Mouse (Mus musculus): Measurements from ENCODE around the gene Ppp6r3. TPM values are rescaled to one million over a fixed set of nuclear protein-coding genes. Genes with fewer than 3 reads are reported as not detected.

Gene Ppp6r3
- polyA plus RNA-seq, 1 experiment from 2014 or later = 66.2 TPM

DNA sequence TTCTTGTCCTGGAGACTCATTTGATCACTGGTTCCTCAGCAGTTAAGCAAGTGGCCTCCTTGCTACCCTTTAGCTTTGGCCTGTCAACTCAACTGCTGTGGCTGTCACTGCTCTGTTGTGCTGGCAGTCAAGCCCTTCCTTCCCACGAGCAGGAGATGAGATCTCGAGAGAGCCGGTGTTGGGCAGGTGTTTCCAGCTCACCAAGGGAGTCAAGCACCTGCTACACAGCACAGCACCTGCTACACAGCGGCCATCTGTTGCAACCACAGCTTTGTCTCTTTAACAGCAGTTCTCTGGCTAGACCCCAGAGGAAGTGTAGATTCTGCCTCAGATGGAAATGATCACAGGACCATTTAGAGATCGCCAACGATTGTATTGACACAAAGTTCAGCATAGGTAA is 123.9 kb downstream of the Ppp6r3 start:
- ATAC-seq (ENCODE audit: low read depth) = peak; percentile 44

DNA sequence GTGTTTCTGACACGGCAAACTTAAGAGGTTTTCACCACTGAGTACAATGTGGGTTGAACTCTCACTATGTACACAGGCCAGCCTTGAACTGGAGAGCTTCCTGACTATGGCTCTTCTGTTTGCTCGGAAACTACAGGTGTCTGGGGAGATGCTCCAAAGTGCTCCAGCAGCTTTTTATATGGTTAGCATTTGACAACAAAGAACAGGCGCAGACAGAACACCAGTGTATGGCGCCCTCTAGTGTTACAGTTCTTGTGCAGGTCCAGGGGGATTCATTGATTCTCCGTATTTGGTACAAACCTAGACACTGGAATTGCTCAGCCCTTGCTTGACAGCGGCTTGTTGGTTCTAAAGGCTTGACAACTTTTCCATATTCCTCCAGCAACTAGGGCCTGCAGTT is 124.4 kb downstream of the Ppp6r3 start:
- H3K4me1 ChIP-seq (replicated peaks; ENCODE audit: control insufficient read depth, insufficient read depth, low read length) = no peaks in the 10 kb centered on the region
- WGBS = 18% methylated on average over 6 of the region's 6 CpGs
- no peak overlapping the region for H3K9ac ChIP-seq (ENCODE audit: low read length)
- no peak overlapping the region for H3K4me3 ChIP-seq (ENCODE audit: low read length)
- peak; percentile 66; the same call in 1 of the 2 replicates for ATAC-seq (ENCODE audit: low read depth)
- H3K36me3 ChIP-seq (ENCODE audit: control insufficient read depth, insufficient read depth, low read length) = peaks cover 18% of the 10 kb centered on the region
- H3K27me3 ChIP-seq (ENCODE audit: control insufficient read depth, insufficient read depth, low read depth, low read length) = no peaks in the 10 kb centered on the region
- H3K9me3 ChIP-seq (ENCODE audit: control insufficient read depth, low read length) = no peaks in the 10 kb centered on the region
- H3K27ac ChIP-seq (ENCODE audit: low read length) = no peak overlapping the region
- no peak overlapping the region for H3K4me2 ChIP-seq (ENCODE audit: low read depth, low read length)

More for the DNA sequence above, 123.9 kb downstream of the Ppp6r3 start:
- Histone ChIP-seq H3K4me2 (ENCODE audit: low read depth, low read length) (no peak overlapping the region), H3K9me3 (ENCODE audit: control insufficient read depth, low read length) (no peaks in the 10 kb centered on the region), H3K27ac (ENCODE audit: low read length) (no peak overlapping the region), H3K27me3 (ENCODE audit: control insufficient read depth, insufficient read depth, low read depth, low read length) (no peaks in the 10 kb centered on the region), H3K4me3 (ENCODE audit: low read length) (no peak overlapping the region), H3K9ac (ENCODE audit: low read length) (no peak overlapping the region), H3K4me1 (replicated peaks; ENCODE audit: control insufficient read depth, insufficient read depth, low read length) (no peaks in the 10 kb centered on the region), H3K36me3 (ENCODE audit: control insufficient read depth, insufficient read depth, low read length) (peaks cover 20% of the 10 kb centered on the region)
- 39% methylated on average over 6 of the region's 6 CpGs for WGBS

DNA sequence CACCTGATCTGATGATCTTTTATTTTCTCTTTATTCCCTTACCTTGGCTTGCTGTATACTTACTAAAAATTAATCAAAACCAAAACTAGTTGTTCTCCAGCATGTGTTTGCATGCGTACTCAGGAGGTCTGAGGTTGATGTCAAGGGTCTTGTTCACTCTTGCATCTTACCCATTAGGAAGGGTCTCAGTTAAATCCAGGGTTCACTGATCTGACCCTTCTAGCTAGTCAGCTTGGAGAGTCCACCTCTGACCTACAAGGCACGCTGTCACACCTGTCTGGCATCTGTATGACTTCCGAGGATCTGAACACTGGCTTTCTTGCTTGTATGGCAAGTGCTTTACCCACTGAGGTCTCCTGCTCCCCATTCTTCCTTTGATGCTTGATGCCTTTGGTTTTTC is 124.8 kb downstream of the Ppp6r3 start:
- no peaks in the 10 kb centered on the region for H3K9me3 ChIP-seq (ENCODE audit: control insufficient read depth, low read length)
- H3K4me1 ChIP-seq (replicated peaks; ENCODE audit: control insufficient read depth, insufficient read depth, low read length) = no peaks in the 10 kb centered on the region
- 80% methylated on average over 3 of the region's 3 CpGs for WGBS
- H3K36me3 ChIP-seq (ENCODE audit: control insufficient read depth, insufficient read depth, low read length) = peaks cover 14% of the 10 kb centered on the region
- no peak overlapping the region for H3K4me3 ChIP-seq (ENCODE audit: low read length)
- no peak overlapping the region for H3K27ac ChIP-seq (ENCODE audit: low read length)
- no peak overlapping the region for H3K9ac ChIP-seq (ENCODE audit: low read length)
- no peak for ATAC-seq (ENCODE audit: low read depth)
- H3K27me3 ChIP-seq (ENCODE audit: control insufficient read depth, insufficient read depth, low read depth, low read length) = no peaks in the 10 kb centered on the region
- H3K4me2 ChIP-seq (ENCODE audit: low read depth, low read length) = no peak overlapping the region

- 47% methylated on average over 3 of the region's 3 CpGs for WGBS
- ATAC-seq (ENCODE audit: low read depth) = no peak
- no peak overlapping the region for H3K4me2 ChIP-seq (ENCODE audit: low read depth, low read length)
- no peak overlapping the region for H3K4me3 ChIP-seq (ENCODE audit: low read length)
- no peaks in the 10 kb centered on the region for H3K27me3 ChIP-seq (ENCODE audit: control insufficient read depth, insufficient read depth, low read depth, low read length)
- no peak overlapping the region for H3K9ac ChIP-seq (ENCODE audit: low read length)
- no peaks in the 10 kb centered on the region for H3K9me3 ChIP-seq (ENCODE audit: control insufficient read depth, low read length)
- H3K27ac ChIP-seq (ENCODE audit: low read length) = peak overlapping the region; percentile 10; the same call in 1 of the 2 replicates
- no peaks in the 10 kb centered on the region for H3K4me1 ChIP-seq (replicated peaks; ENCODE audit: control insufficient read depth, insufficient read depth, low read length)
- peaks cover 3% of the 10 kb centered on the region; the same call in 1 of the 2 replicates for H3K36me3 ChIP-seq (ENCODE audit: control insufficient read depth, insufficient read depth, low read length)
These were observed 126.3 kb downstream of the Ppp6r3 start for GRCm38 (mm10) chr19:3449248-3449647.

- no peak overlapping the region for H3K27ac ChIP-seq (ENCODE audit: low read length)
- 65% methylated on average over 3 of the region's 3 CpGs for WGBS
- no peak for ATAC-seq (ENCODE audit: low read depth)
- H3K9ac ChIP-seq (ENCODE audit: low read length) = no peak overlapping the region
- no peaks in the 10 kb centered on the region for H3K4me1 ChIP-seq (replicated peaks; ENCODE audit: control insufficient read depth, insufficient read depth, low read length)
- H3K4me2 ChIP-seq (ENCODE audit: low read depth, low read length) = no peak overlapping the region
- no peaks in the 10 kb centered on the region for H3K9me3 ChIP-seq (ENCODE audit: control insufficient read depth, low read length)
- H3K4me3 ChIP-seq (ENCODE audit: low read length) = no peak overlapping the region
- no peaks in the 10 kb centered on the region for H3K36me3 ChIP-seq (ENCODE audit: control insufficient read depth, insufficient read depth, low read length)
- H3K27me3 ChIP-seq (ENCODE audit: control insufficient read depth, insufficient read depth, low read depth, low read length) = no peaks in the 10 kb centered on the region
These were observed 128.2 kb downstream of the Ppp6r3 start for GRCm38 (mm10) chr19:3447348-3447747.

- WGBS = 69% methylated on average over 10 of the region's 10 CpGs
- H3K4me1 ChIP-seq (replicated peaks; ENCODE audit: control insufficient read depth, insufficient read depth, low read length) = no peaks in the 10 kb centered on the region
- H3K27ac ChIP-seq (ENCODE audit: low read length) = no peak overlapping the region
- H3K27me3 ChIP-seq (ENCODE audit: control insufficient read depth, insufficient read depth, low read depth, low read length) = no peaks in the 10 kb centered on the region
- no peak overlapping the region for H3K9ac ChIP-seq (ENCODE audit: low read length)
- H3K9me3 ChIP-seq (ENCODE audit: control insufficient read depth, low read length) = no peaks in the 10 kb centered on the region
- H3K36me3 ChIP-seq (ENCODE audit: control insufficient read depth, insufficient read depth, low read length) = no peaks in the 10 kb centered on the region
- ATAC-seq (ENCODE audit: low read depth) = no peak
- H3K4me2 ChIP-seq (ENCODE audit: low read depth, low read length) = no peak overlapping the region
- H3K4me3 ChIP-seq (ENCODE audit: low read length) = no peak overlapping the region
These were observed 134.5 kb downstream of the Ppp6r3 start for GRCm38 (mm10) chr19:3441092-3441491.

GRCm38 (mm10) chr19:3440667-3441066 is 134.9 kb downstream of the Ppp6r3 start:
- no peak for ATAC-seq (ENCODE audit: low read depth)
- no peaks in the 10 kb centered on the region for H3K9me3 ChIP-seq (ENCODE audit: control insufficient read depth, low read length)
- no peak overlapping the region for H3K4me3 ChIP-seq (ENCODE audit: low read length)
- H3K27me3 ChIP-seq (ENCODE audit: control insufficient read depth, insufficient read depth, low read depth, low read length) = no peaks in the 10 kb centered on the region
- no peak overlapping the region for H3K9ac ChIP-seq (ENCODE audit: low read length)
- no peak overlapping the region for H3K4me2 ChIP-seq (ENCODE audit: low read depth, low read length)
- no peak overlapping the region for H3K27ac ChIP-seq (ENCODE audit: low read length)
- H3K4me1 ChIP-seq (replicated peaks; ENCODE audit: control insufficient read depth, insufficient read depth, low read length) = no peaks in the 10 kb centered on the region
- no peaks in the 10 kb centered on the region for H3K36me3 ChIP-seq (ENCODE audit: control insufficient read depth, insufficient read depth, low read length)
- WGBS = 71% methylated on average over 5 of the region's 5 CpGs

DNA sequence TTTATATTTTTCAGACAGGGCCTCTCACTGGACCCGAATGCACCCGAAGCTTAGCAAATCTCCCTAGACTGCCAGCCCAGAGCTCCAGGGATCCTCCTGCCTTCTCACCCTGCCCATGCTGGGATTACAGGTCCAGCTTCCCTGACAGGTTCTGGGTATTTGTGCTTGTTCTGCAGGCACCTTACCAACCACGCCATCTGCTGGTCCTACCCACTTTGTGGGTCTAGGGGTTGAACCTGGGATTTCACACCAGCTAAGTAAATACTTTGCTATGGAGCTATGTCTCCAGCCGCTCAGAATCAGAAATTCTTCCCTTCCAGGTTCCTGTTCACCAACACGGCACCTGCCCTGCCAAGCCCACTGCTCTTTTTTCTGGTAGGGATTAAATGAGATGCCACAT is 137.6 kb downstream of the Ppp6r3 start:
- no peaks in the 10 kb centered on the region for H3K36me3 ChIP-seq (ENCODE audit: control insufficient read depth, insufficient read depth, low read length)
- H3K27me3 ChIP-seq (ENCODE audit: control insufficient read depth, insufficient read depth, low read depth, low read length) = no peaks in the 10 kb centered on the region
- H3K4me1 ChIP-seq (replicated peaks; ENCODE audit: control insufficient read depth, insufficient read depth, low read length) = no peaks in the 10 kb centered on the region
- H3K4me3 ChIP-seq (ENCODE audit: low read length) = no peak overlapping the region
- H3K4me2 ChIP-seq (ENCODE audit: low read depth, low read length) = no peak overlapping the region
- H3K27ac ChIP-seq (ENCODE audit: low read length) = no peak overlapping the region
- no peaks in the 10 kb centered on the region for H3K9me3 ChIP-seq (ENCODE audit: control insufficient read depth, low read length)
- no peak overlapping the region for H3K9ac ChIP-seq (ENCODE audit: low read length)
- ATAC-seq (ENCODE audit: low read depth) = no peak
- WGBS = 48% methylated on average over 5 of the region's 5 CpGs

GRCm38 (mm10) chr19:3436840-3437239 is 138.7 kb downstream of the Ppp6r3 start:
- no peaks in the 10 kb centered on the region for H3K9me3 ChIP-seq (ENCODE audit: control insufficient read depth, low read length)
- H3K9ac ChIP-seq (ENCODE audit: low read length) = no peak overlapping the region
- no peak overlapping the region for H3K4me3 ChIP-seq (ENCODE audit: low read length)
- 49% methylated on average over 9 of the region's 9 CpGs for WGBS
- H3K4me1 ChIP-seq (replicated peaks; ENCODE audit: control insufficient read depth, insufficient read depth, low read length) = no peaks in the 10 kb centered on the region
- ATAC-seq (ENCODE audit: low read depth) = no peak
- H3K27me3 ChIP-seq (ENCODE audit: control insufficient read depth, insufficient read depth, low read depth, low read length) = no peaks in the 10 kb centered on the region
- H3K36me3 ChIP-seq (ENCODE audit: control insufficient read depth, insufficient read depth, low read length) = no peaks in the 10 kb centered on the region
- no peak overlapping the region for H3K4me2 ChIP-seq (ENCODE audit: low read depth, low read length)
- no peak overlapping the region for H3K27ac ChIP-seq (ENCODE audit: low read length)

DNA sequence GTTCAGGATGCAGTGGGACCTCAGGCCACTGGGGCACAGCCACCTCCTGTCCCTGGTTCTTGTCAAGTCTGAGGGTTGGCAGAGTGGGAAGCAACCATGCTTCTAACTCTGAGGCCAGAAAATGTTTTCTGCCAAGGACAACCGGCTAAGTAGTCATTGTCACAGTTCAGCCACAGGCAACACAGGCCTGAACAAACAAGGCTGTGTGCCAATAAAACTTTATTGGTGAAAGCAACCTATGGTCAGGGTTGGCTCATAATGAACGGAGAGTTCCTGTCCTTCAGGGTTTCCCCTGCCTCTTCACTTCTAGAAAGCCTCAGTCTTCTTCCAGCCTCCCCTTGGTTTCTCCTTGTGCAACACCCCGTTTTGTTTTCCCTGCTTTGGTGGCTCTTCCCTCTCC is 139.7 kb downstream of the Ppp6r3 start:
- 56% methylated on average over 3 of the region's 3 CpGs for WGBS

More for the DNA sequence above, 139.7 kb downstream of the Ppp6r3 start:
- no peak overlapping the region for H3K9ac ChIP-seq (ENCODE audit: low read length)
- no peaks in the 10 kb centered on the region for H3K27me3 ChIP-seq (ENCODE audit: control insufficient read depth, insufficient read depth, low read depth, low read length)
- H3K4me1 ChIP-seq (replicated peaks; ENCODE audit: control insufficient read depth, insufficient read depth, low read length) = no peaks in the 10 kb centered on the region
- no peak overlapping the region for H3K4me3 ChIP-seq (ENCODE audit: low read length)
- ATAC-seq (ENCODE audit: low read depth) = no peak
- no peak overlapping the region for H3K27ac ChIP-seq (ENCODE audit: low read length)
- no peaks in the 10 kb centered on the region for H3K36me3 ChIP-seq (ENCODE audit: control insufficient read depth, insufficient read depth, low read length)
- H3K4me2 ChIP-seq (ENCODE audit: low read depth, low read length) = no peak overlapping the region
- no peaks in the 10 kb centered on the region for H3K9me3 ChIP-seq (ENCODE audit: control insufficient read depth, low read length)
